Mouse (Mus musculus): ENCODE measurements around the gene Hist1h3c. TPM values are rescaled to one million over a fixed set of nuclear protein-coding genes. Genes with fewer than 3 reads are reported as not detected.
"Not testable (repeated sequence)": the region's sequence is repeated elsewhere in the genome, so short reads cannot be mapped to it uniquely, and the experiment has no call there.

Hist1h3c gene
- polyA plus RNA-seq, 1 experiment = 0.56 TPM

GRCm38 (mm10) chr13:23759251-23759771 lies 13.9 kb upstream of the Hist1h3c start:
- Histone ChIP-seq H3K27ac (ENCODE audit: insufficient read depth, low read length) (no peak overlapping the region), H3K4me1 (ENCODE audit: control insufficient read depth, insufficient read depth, low read length) (no peaks in the 10 kb centered on the region), H3K4me3 (ENCODE audit: insufficient read depth, low read length) (no peak overlapping the region)
- TF ChIP-seq CTCF (IDR thresholded peaks at IDR 0.05; ENCODE audit: extremely low read depth, insufficient read depth, low read length) (no peak), POLR2A (IDR thresholded peaks at IDR 0.05; ENCODE audit: extremely low read depth, insufficient read depth, low read length) (no peak)

- TF ChIP-seq POLR2A (IDR thresholded peaks at IDR 0.05; ENCODE audit: extremely low read depth, insufficient read depth, low read length) = no peak
- TF ChIP-seq CTCF (IDR thresholded peaks at IDR 0.05; ENCODE audit: extremely low read depth, insufficient read depth, low read length) = no peak
- Histone ChIP-seq H3K4me1 (ENCODE audit: control insufficient read depth, insufficient read depth, low read length) (no peaks in the 10 kb centered on the region), H3K27ac (ENCODE audit: insufficient read depth, low read length) (no peak overlapping the region), H3K4me3 (ENCODE audit: insufficient read depth, low read length) (no peak overlapping the region)
Measured at GRCm38 (mm10) chr13:23757921-23758320, 12.5 kb upstream of the Hist1h3c start.

GRCm38 (mm10) chr13:23757211-23757773 lies 11.9 kb upstream of the Hist1h3c start:
- TF ChIP-seq CTCF (IDR thresholded peaks at IDR 0.05; ENCODE audit: extremely low read depth, insufficient read depth, low read length) = no peak
- H3K27ac ChIP-seq (ENCODE audit: insufficient read depth, low read length) = peak overlapping the region; percentile 32
- no peaks in the 10 kb centered on the region for H3K4me1 ChIP-seq (ENCODE audit: control insufficient read depth, insufficient read depth, low read length)
- H3K4me3 ChIP-seq (ENCODE audit: insufficient read depth, low read length) = peak overlapping the region; percentile 51

GRCm38 (mm10) chr13:23756790-23757189 lies 11.4 kb upstream of the Hist1h3c start, which contains the start of gene Hist1h4b:
Hist1h4b (plus strand) TSS chr13:23757013.
- Histone ChIP-seq H3K4me1 (ENCODE audit: control insufficient read depth, insufficient read depth, low read length) (no peaks in the 10 kb centered on the region), H3K27ac (ENCODE audit: insufficient read depth, low read length) (peak within 1 kb of the TSS; percentile 32)
- TF ChIP-seq CTCF (IDR thresholded peaks at IDR 0.05; ENCODE audit: extremely low read depth, insufficient read depth, low read length) (no peak), POLR2A (IDR thresholded peaks at IDR 0.05; ENCODE audit: extremely low read depth, insufficient read depth, low read length) (peak; percentile 93)

GRCm38 (mm10) chr13:23755000-23755399 lies 9.6 kb upstream of the Hist1h3c start:
- no peak overlapping the region for H3K4me3 ChIP-seq (ENCODE audit: insufficient read depth, low read length)
- no peak for TF ChIP-seq CTCF (IDR thresholded peaks at IDR 0.05; ENCODE audit: extremely low read depth, insufficient read depth, low read length)
- no peak for TF ChIP-seq POLR2A (IDR thresholded peaks at IDR 0.05; ENCODE audit: extremely low read depth, insufficient read depth, low read length)
- no peaks in the 10 kb centered on the region for H3K4me1 ChIP-seq (ENCODE audit: control insufficient read depth, insufficient read depth, low read length)

More at GRCm38 (mm10) chr13:23756790-23757189, 11.4 kb upstream of the Hist1h3c start, which contains the start of gene Hist1h4b:
- peak within 1 kb of the TSS; percentile 51 for H3K4me3 ChIP-seq (ENCODE audit: insufficient read depth, low read length)

GRCm38 (mm10) chr13:23753314-23754078 lies 8.1 kb upstream of the Hist1h3c start:
- TF ChIP-seq POLR2A (IDR thresholded peaks at IDR 0.05; ENCODE audit: extremely low read depth, insufficient read depth, low read length) (no peak), CTCF (IDR thresholded peaks at IDR 0.05; ENCODE audit: extremely low read depth, insufficient read depth, low read length) (no peak)
- Histone ChIP-seq H3K27ac (ENCODE audit: insufficient read depth, low read length) (no peak overlapping the region), H3K4me3 (ENCODE audit: insufficient read depth, low read length) (no peak overlapping the region), H3K4me1 (ENCODE audit: control insufficient read depth, insufficient read depth, low read length) (no peaks in the 10 kb centered on the region)

More at GRCm38 (mm10) chr13:23755000-23755399, 9.6 kb upstream of the Hist1h3c start:
- no peak overlapping the region for H3K27ac ChIP-seq (ENCODE audit: insufficient read depth, low read length)

- H3K27ac ChIP-seq (ENCODE audit: insufficient read depth, low read length) = no peak overlapping the region
- H3K4me1 ChIP-seq (ENCODE audit: control insufficient read depth, insufficient read depth, low read length) = no peaks in the 10 kb centered on the region
- no peak for TF ChIP-seq CTCF (IDR thresholded peaks at IDR 0.05; ENCODE audit: extremely low read depth, insufficient read depth, low read length)
- TF ChIP-seq POLR2A (IDR thresholded peaks at IDR 0.05; ENCODE audit: extremely low read depth, insufficient read depth, low read length) = no peak
- no peak overlapping the region for H3K4me3 ChIP-seq (ENCODE audit: insufficient read depth, low read length)
Measured at GRCm38 (mm10) chr13:23752742-23753172, 7.4 kb upstream of the Hist1h3c start.

- Histone ChIP-seq H3K27ac (ENCODE audit: insufficient read depth, low read length) (peak within 1 kb of the TSS; percentile 98), H3K4me3 (ENCODE audit: insufficient read depth, low read length) (peak within 1 kb of the TSS; percentile 40)
- H3K4me1 ChIP-seq (ENCODE audit: control insufficient read depth, insufficient read depth, low read length) = not testable (repeated sequence)
Measured at GRCm38 (mm10) chr13:23752067-23752741, 6.8 kb upstream of the Hist1h3c start, which contains the start of gene Hist1h3b. Hist1h3b (plus strand) TSS chr13:23752267.

- Histone ChIP-seq H3K4me1 (ENCODE audit: control insufficient read depth, insufficient read depth, low read length) (no peaks in the 10 kb centered on the region), H3K4me3 (ENCODE audit: insufficient read depth, low read length) (peak overlapping the region; percentile 40), H3K27ac (ENCODE audit: insufficient read depth, low read length) (peak overlapping the region; percentile 82)
- TF ChIP-seq POLR2A (IDR thresholded peaks at IDR 0.05; ENCODE audit: extremely low read depth, insufficient read depth, low read length) = no peak
Measured at GRCm38 (mm10) chr13:23751478-23751956, 6.1 kb upstream of the Hist1h3c start.

All from cortical plate, adult 2 months (tissue).